Mouse (Mus musculus) common myeloid progenitor, adult 5-6 weeks (primary cell): Measurements from ENCODE around the gene Dph2. TPM values are rescaled to one million over a fixed set of nuclear protein-coding genes. Genes with fewer than 3 reads are reported as not detected.

Experiments
- ATAC-seq: replicated peaks from 2 replicates; pipeline ENCODE4 v1.8.0; 2016; ENCODE audit warnings: low read depth, mild to moderate bottlenecking, moderate TSS enrichment, inconsistent platforms; ENCODE audit not compliant: poor library complexity, severe bottlenecking
- total RNA-seq: library from RNA; stranded (forward); fragments of 200-1000, 187-1606 nt; gene quantifications from 2 replicates; pipeline ENCODE4 v1.2.3, GENCODE M21; 2017

Gene Dph2
- total RNA-seq, 1 experiment from 2014 or later = 7.0 TPM

- ATAC-seq = no peak
Measured at GRCm38 (mm10) chr4:117878703-117879102, 13.1 kb downstream of the Dph2 start.

- ATAC-seq = no peak
Measured at GRCm38 (mm10) chr4:117878301-117878700, 13.5 kb downstream of the Dph2 start.

- no peak for ATAC-seq
Measured at GRCm38 (mm10) chr4:117873615-117874014, 18.2 kb downstream of the Dph2 start.

GRCm38 (mm10) chr4:117872471-117872886, 19.4 kb downstream of the Dph2 start, which contains the start of gene Ccdc24:
Gene Ccdc24, minus strand, starts transcription at chr4:117872557.
- no peak for ATAC-seq

GRCm38 (mm10) chr4:117871787-117872186, 20.0 kb downstream of the Dph2 start:
- no peak for ATAC-seq

GRCm38 (mm10) chr4:117870437-117870836, 21.4 kb downstream of the Dph2 start:
- ATAC-seq = no peak

- ATAC-seq = no peak
Measured at GRCm38 (mm10) chr4:117869317-117869716, 22.5 kb downstream of the Dph2 start.

- peak; percentile 55 for ATAC-seq
Measured at GRCm38 (mm10) chr4:117867823-117868222, 24.0 kb downstream of the Dph2 start.

- ATAC-seq = peak; percentile 63
Measured at GRCm38 (mm10) chr4:117867000-117867399, 24.8 kb downstream of the Dph2 start.

GRCm38 (mm10) chr4:117866083-117866482, 25.7 kb downstream of the Dph2 start:
- peak; percentile 57 for ATAC-seq

GRCm38 (mm10) chr4:117862823-117863222, 29.0 kb downstream of the Dph2 start:
- ATAC-seq = no peak

GRCm38 (mm10) chr4:117860570-117860969, 31.3 kb downstream of the Dph2 start:
- no peak for ATAC-seq

- peak; percentile 55 for ATAC-seq
Measured at GRCm38 (mm10) chr4:117858794-117859193, 33.0 kb downstream of the Dph2 start.

GRCm38 (mm10) chr4:117855146-117855545, 36.7 kb downstream of the Dph2 start:
- no peak for ATAC-seq

GRCm38 (mm10) chr4:117852152-117852868, 39.5 kb downstream of the Dph2 start:
- no peak for ATAC-seq

- ATAC-seq = no peak
Measured at GRCm38 (mm10) chr4:117850871-117851270, 41.0 kb downstream of the Dph2 start.

GRCm38 (mm10) chr4:117850176-117850575, 41.7 kb downstream of the Dph2 start:
- no peak for ATAC-seq

GRCm38 (mm10) chr4:117849506-117849905, 42.3 kb downstream of the Dph2 start:
- no peak for ATAC-seq

GRCm38 (mm10) chr4:117849063-117849462, 42.8 kb downstream of the Dph2 start:
- no peak for ATAC-seq

GRCm38 (mm10) chr4:117847011-117847410, 44.8 kb downstream of the Dph2 start:
- ATAC-seq = no peak

- no peak for ATAC-seq
Measured at GRCm38 (mm10) chr4:117846261-117846660, 45.6 kb downstream of the Dph2 start.

GRCm38 (mm10) chr4:117845316-117845715, 46.5 kb downstream of the Dph2 start:
- ATAC-seq = no peak
